Mouse (Mus musculus): ENCODE data around the gene Fyn.

Gene Fyn

DNA sequence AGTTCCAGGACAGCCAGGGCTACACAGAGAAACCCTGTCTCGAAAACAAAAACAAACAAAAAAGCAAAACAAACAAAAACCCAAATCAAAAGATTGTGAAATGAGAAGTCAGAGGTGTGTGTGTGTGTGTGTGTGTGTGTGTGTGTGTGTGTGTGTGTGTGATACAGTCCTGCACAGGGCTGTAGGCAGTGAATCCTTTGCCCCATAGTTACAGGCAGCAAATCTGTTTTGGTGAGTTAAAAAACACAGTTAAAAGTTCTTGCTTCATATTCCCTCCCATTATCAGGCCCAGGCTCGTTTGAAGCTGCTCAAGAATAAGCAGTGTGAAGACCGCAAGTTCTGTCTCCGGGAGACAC, 244.0 kb downstream of the Fyn start, which contains the start of gene Traf3ip2:
TSS of gene Traf3ip2 (plus strand) at position 302 of the 356 bp plus-strand sequence.
- DNase-seq (ENCODE audit: low read depth): no peak

- DNase-seq (ENCODE audit: low read depth): peak; percentile 71
These were observed 244.6 kb downstream of the Fyn start for GRCm38 (mm10) chr10:39612989-39613831.

DNA sequence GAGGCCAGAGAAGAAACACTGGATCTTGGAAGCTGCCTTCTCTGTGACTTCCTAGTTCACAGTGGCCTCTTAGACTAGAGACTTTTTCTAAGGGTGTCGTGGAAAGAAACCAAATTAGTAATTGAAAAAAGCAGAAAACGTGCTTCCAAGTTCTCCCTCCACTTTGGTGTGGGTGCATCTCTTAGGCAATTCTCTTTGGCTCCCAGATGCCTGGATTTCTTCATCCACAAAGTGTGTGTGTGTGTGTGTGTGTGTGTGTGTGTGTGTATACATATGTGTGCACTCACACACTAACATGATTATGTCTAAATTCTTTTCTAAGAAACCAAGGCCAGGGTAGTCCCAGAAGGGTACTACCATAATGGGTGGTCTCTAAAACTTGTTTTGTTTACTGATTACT, 245.3 kb downstream of the Fyn start:
- no peak for DNase-seq (ENCODE audit: low read depth)

- DNase-seq (ENCODE audit: low read depth): peak; percentile 97
These were observed 246.0 kb downstream of the Fyn start for GRCm38 (mm10) chr10:39614676-39615075.

All from fibroblast of lung, adult 2 months (primary cell).